Mouse (Mus musculus): ENCODE data around the gene Camta1.

Camta1 gene

DNA sequence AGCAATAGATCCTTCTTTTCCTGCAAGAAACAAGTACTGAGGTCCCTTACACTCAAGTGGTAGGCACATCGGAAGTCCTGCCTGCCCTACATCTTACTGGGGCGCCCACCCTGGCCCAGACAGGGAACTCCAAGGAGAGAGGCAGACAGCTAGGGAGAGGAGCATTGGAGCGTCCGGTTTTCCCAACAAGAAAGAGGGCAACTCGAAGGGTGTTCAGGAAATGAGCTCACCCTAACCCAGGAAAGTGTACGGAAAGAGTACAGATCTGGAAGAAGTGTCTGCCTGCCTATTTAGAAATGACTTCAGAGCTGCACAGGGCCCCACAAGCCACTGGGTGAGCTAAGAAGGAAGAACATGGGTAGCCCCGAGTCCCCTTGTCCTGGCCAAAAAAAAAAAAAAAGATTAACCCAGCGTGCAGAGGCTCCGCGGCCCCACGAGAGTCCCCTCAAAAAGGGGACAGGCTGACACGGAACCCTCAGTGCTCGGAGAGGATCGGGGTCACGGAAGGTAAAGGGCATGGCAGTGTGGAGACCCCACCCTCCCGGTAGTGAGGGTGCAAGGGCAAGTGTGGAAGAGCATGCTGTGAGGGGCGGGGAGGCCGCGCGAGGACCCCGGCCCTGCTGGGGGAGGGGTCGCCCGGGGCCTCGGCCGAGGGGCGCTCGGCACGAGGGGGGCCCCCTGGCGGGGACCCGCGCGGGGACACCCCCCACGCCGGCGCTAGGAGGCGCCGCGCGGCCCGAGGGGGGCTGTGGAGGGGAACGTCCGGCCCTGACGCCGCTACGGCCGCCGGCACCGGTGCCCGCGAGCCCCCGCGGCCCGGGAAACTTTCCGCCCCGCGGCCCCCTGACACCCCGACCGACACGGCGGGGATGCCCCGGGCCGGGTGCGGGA is 990 bp downstream of the Camta1 start:
- peak; percentile 60 for DNase-seq (ENCODE audit: low read depth, low spot score)

DNA sequence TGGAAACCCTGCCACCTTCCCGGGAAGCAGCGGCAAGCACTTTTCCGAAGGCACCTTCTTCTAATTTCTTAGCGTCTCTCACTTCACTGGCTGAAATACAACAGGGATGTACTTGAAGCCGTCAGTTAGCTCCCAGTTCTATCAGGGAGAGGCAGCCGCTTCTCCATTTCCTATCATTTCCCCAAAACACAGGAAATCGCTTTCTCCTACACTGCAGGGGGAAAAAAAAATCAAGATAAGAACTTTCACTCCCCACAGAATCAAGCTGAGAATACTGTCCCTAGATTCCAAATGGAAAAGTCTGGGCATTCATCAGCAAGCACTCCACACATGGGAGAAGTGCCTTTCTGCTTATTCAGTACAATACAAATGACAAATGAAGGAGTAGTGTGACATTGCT is 2.4 kb downstream of the Camta1 start:
- DNase-seq (ENCODE audit: low read depth, low spot score) = no peak

DNA sequence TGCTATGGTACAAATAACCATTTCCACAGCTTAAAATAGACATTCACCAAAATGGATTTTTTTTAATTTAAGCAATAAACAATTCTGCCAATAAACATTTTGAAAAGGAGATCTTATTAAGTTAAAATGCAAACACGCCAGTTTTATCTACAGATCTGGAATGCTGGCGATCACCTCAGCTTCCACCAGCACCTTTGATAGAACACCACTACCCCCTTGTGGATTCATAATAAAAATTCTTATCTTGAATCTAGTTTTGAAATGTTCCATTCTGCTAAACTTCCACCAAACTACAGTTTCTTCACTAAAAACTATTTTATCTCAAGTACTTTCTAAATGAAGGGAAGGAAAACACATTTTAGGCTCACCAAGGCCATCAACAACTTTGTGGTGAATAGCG is 7.7 kb downstream of the Camta1 start:
- peak; percentile 30 for DNase-seq (ENCODE audit: low read depth, low spot score)

DNA sequence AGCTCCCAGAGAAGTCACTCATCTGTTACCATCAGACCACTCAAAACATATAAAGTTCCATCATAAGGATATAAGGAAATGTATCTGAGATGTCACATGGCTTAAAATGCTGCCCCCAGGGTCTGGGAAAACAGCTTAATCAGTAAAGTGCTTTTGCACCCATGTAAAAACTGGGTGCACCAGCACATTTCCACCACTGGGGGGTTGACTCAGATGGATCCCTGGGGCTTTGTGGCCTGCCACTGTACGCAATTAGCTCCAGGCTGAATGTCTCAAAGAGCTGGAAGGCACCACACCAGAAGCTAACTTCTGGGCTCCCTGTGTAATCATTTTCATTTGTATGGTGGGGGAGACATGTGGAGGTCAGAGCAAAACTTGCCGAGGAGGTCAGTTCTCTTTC is 10.5 kb downstream of the Camta1 start:
- DNase-seq (ENCODE audit: low read depth, low spot score) = peak; percentile 60

DNA sequence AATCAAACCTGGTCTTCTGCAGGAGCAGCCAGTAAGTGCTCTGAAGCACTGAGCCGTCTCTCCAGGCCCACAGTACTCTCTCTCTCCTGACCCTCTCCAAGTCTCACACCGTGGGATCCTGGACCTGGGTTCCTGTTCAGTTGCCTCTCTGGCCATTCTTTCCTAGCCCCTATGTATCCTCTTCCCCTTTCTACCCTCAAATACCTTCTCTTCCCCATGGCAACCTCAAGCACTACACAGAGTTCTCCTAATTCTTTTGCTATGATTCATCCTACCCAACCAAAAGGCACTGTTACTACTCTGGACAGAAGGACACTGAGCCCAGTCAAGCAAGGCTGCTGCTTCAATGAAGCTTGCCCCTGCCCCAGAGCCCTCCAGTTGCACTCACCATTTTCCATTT is 19.1 kb downstream of the Camta1 start:
- DNase-seq (ENCODE audit: low read depth, low spot score) = no peak

DNA sequence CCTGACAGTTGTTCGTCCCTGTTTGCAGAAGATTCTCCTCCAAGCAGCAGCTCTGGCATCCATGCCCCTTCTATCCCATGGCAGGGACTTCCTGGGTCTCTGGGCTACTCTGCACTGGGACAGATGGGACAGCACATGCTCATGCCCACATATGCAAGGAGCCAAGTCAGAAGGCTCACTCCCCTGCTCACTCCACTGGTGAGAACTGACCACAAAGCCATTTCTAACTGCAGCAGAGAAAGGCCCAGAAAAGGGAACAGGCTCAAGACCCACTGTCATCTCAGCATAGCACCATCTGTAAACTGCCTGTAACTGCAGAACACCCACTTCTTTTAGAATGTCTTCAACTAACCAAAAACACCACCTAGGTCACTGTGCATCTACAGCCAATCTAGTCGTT is 23.2 kb downstream of the Camta1 start:
- no peak for DNase-seq (ENCODE audit: low read depth, low spot score)

DNA sequence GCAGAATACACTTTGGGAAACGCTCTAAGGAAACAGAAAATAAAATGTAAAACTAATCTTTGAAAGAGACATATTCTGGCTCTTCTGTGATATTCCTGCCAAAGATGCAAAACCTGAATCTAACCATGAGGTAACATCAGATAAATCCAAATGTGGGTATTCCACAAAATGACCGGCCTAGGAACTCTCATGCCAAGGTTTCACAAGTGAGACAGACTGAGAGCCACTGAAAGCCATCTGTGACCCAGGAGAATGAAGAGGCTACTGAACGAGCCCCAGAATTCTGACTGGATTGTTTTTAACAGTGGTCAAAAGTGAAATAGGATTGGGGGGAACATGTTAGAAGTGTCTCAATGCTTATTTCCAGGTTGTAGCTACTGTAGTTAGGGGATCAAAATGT is 25.8 kb downstream of the Camta1 start:
- no peak for DNase-seq (ENCODE audit: low read depth, low spot score)

DNA sequence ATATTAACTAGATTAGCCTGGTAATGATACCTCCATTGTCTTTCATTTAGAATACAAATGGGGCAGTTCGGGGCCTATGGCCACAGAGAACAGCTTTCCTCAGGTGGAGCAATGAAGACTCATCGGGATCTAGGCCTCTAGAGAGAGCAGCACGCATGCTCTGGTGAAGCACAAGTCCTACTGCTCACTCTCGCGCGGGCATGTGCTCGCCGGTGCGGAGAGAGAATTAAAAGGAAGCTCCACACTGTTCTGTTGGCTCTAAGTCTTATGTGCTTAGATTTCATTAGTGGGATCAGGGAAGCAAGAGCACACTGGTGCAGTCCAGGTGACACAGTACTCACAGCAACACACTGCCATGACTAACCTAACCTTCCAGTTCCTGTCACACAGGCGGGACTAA is 27.1 kb downstream of the Camta1 start:
- DNase-seq (ENCODE audit: low read depth, low spot score) = no peak

DNA sequence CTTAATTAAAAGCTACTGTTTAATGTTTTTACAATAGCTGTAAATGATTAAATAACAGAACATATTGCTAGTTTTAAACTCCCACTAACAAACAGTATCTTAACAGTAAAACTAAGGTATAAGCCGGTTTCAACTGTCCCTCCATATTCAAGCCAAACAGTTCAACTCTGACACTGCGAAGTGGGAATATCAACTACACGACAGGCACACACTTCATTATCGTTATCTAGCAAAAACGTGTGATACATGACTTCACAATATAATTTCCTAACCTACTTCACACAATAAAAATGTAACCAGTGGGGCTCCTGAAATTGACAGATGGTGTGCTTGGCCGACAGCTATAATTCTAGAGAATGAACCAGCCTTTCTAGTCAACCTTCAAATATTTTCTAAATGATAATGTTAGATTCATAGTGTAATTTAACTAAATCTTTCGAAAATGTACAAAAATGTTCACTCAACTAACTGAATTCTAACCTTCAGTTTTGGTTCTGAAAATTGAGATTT is 27.7 kb downstream of the Camta1 start:
- no peak for DNase-seq (ENCODE audit: low read depth, low spot score)

DNA sequence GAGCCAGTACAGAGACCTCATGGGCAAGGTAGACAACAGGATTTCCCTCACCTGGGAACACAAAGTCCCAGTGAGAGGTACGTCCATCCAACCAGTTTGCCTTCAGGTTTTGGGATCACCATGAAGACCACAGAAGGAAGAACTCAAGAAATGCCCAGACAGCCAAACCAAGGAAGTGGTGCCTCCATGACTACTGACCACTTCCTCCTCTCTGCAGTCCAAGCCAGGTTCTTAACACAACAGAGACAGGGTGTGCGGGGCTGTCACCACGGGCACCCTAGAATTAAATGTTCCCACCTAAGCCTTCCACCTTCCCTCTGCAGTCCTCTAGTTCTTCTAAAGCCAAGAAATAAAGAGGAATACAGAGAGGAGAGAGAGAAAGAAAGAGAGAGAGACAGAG is 33.8 kb downstream of the Camta1 start:
- DNase-seq (ENCODE audit: low read depth, low spot score) = no peak

DNA sequence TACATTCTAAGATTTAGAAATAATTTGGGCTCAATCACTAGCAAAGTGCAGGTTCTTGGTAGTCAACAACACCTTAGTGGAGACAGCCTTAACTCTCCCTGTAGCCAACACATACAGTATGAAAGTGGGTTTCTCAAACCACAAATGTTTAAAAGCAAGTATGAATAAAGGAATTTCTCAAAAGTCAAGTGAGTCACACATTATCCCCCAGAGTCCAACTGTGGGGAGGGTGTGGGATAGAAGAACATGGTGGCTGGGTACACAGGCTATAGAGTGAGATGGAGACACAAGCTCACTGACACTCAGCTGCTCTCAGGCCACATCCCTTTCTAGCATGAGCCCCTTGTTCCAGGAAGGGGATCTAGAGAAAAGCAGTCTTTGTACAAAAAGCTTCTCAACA is 34.3 kb downstream of the Camta1 start:
- no peak for DNase-seq (ENCODE audit: low read depth, low spot score)

DNA sequence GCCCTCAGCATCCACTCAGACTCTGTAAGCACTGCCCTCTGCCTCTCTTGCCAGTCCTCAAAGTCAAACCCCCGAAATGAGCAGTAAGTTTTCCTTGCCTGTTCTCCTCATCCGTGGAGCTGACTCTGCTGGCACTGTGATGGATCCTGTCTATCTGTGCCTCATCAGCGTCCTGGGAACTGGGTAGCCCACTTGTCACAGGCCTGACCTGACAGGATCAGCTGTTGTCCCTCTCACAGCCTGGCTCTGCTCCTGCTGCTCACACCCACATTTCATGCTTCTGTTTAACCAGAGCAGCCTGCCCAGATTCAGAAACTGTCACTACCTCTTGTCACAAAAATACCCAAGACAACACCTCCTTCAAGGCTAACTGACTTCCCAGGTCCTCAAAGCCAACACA is 37.7 kb downstream of the Camta1 start:
- DNase-seq (ENCODE audit: low read depth, low spot score) = no peak

DNA sequence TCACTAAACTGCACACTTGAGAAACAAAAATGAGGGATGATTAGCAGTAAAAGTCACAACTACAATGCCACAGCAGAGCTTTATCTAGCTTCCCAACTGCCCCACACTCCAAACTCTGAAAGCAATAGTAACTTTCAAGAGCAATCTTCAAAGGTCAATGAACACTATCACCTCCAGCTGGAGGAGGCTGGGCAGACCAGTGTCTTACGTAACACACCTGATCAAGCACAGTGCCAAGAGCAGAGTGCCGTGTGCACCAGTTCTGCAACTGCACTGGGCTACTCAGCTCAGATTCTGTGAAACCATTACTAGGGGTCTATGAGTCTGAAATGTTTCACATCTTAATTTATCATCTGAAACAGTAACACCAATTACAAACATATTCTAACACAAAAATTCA is 38.7 kb downstream of the Camta1 start:
- no peak for DNase-seq (ENCODE audit: low read depth, low spot score)

DNA sequence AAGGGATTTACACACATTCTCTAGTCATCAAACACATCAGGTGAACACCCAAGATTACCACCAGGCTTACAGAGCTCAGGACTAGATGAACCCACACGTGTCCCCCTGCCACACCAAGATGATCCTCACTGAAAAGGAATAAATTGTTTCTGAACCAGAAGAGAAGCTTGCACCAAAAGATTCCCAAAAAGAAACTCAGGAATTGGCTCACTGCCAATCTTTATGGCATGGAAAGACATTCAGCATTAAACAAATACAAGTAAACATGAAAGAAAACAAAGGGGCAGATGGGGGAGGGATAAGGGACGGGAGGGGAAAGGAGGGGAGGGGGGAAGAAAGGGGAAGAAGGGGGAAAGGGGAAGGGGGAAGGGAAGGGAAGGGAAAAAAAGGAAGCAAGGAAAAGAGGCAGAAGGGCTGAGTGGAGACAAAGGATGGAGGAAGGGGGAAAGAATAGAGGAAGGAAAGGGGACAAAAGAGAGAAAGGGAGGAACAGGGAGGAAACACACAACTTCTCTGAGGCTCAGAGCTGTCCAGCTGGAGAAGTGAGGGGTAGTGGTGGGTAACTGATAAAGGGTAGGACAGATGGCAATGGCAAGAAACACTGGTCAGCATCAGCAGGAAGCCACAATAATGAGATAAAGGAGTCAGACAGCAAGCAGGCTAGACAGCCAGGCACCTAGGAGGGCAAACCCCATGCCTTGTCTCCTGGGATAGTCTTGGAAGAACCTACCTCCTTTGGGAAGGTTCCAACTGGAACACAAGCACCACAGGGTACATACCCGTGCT is 43.5 kb downstream of the Camta1 start:
- DNase-seq (ENCODE audit: low read depth, low spot score) = no peak

DNA sequence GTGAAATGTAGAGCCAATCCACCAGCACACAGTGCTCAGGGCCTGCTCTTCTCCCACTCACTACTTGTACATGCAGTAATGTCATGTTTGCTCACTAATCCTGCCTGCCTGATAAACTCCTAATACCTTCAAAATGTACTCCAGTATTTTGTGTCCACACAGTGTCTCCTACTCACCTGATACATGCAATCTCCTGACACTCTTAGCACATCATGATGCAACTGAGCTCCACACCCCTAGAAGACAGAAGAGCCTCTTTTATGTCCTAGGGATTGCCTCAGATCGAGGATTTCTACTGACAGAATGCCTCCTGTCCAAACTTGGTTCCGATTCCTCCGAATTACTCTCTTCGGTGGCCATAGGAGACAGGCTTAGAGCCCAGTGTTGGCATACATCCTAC is 48.0 kb downstream of the Camta1 start:
- no peak for DNase-seq (ENCODE audit: low read depth, low spot score)

DNA sequence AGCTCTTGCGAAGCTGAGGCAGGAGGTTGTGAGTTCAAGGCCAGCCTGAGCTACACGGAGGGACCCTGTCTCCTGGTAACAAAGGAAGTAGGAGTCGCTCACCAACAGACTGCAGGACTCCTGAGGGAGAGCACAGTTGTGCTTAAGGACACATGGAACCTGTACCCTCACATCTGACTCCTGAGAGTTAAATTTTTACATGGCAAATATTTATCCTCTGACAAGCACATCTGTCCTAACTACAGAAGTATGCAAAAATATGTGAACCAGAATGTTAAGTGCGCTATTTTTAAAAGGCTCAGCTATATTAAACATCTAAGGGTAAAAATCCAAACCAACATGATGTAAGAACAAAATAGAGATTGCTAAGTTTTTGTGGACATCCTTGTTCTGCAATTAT is 56.0 kb downstream of the Camta1 start:
- DNase-seq (ENCODE audit: low read depth, low spot score) = no peak

DNA sequence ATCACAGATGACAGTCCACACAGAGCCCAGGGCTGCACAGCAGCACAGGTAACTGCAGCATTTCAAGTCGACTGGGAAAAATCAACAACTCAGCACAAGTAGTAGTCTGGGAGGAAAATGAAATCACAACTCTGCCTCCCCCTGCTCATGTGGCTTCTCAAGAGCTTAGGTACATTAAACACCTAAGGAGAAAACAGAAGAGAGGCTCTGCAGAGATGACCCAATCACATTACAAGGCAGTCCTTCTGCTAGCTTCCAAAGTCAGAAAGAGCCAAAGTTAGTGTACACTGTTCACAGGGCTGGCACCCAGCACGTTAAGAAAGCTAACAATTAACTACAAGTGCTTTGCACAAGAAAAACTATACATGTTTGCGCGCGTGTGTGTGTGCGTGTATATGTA is 56.6 kb downstream of the Camta1 start:
- DNase-seq (ENCODE audit: low read depth, low spot score) = no peak

DNA sequence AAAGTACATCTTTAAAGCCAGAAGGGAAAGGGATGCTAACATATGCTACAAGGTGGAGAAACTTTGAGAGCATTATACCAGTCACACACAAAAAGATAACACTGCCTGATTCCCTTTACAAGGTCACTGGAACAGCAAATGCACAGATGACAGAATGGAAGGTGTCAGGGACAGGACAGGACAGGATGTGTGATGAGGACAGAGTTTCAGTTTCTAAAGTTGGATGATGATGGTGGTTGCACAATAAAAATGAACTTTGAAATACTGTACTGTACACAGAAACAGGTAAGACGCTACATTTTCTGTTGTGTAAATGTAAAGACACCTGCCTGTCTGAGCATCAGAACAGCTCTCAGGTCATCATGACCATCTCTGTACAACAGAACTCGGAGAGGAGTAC is 57.5 kb downstream of the Camta1 start:
- DNase-seq (ENCODE audit: low read depth, low spot score) = no peak

DNA sequence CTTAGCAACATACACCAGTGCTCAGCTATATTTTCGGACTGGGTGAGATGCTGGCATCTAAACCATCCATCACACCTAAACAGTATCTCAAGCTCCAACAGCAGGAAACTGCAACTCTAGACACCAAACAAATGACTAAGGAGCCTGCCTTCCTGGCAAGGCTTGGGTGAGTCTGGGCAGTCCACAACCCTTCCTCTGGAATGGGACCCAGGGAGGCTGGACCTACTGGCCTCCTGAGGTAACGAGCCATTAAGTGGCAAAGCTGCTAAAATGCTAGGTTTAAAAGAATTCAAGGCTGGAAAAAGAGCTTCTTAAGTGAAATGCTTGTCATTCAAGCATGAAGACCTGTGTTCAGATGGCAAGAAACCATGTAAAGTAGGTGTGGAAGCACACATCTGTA is 63.0 kb downstream of the Camta1 start:
- DNase-seq (ENCODE audit: low read depth, low spot score) = no peak

DNA sequence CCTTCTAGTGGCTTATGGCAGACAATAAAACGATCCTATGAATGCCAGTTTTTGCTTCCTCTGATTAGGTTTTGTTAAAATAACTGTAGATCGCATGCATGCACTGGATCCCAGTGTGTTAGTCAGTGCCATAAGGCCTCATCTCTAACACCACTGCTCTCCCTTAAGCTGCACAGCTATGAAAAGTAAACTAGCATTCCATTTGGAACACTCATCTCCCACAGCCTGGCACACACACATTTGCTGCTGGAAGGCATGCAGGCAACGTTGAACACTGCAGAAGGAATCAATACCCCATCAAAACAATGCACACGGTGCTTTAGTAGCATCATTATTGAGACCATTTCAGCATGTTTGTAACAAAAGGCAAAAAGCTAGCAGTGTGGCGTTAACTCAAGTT is 68.0 kb downstream of the Camta1 start:
- DNase-seq (ENCODE audit: low read depth, low spot score) = no peak

DNA sequence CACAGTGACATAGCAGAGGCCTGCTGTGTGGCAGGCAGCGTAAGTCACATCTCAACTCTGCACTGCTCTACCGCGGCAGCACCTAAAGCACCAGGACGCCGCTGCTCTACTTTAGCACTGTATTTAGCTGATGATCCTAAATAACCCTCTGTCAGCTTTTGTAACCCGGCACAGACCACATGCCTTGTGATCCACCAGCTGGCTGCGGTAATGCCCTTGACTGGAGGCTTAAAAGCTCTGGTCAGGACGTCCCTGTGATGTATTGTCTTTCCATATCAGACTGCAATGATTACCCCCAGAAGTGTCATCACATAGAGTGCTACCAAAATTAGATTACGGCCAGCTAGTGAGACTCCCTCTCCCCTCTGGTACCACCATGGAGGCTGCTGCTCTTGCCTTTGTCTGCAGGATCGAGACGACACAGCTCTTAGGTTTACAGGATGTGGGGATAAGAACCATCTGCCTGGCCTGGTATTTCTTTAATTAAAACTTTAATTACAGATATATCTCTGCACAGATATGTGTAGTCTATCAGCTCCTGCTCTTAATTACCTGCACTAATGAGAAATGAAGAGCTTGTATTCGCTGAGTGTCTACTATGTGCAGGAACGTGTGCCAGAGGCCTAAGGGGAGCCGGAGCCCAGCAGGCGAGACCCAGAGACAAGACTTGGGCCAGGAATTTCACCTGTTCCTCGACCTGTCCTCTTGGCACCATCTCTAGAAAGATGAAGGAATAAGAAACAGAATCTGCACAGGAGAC is 74.5 kb downstream of the Camta1 start:
- DNase-seq (ENCODE audit: low read depth, low spot score) = no peak

DNA sequence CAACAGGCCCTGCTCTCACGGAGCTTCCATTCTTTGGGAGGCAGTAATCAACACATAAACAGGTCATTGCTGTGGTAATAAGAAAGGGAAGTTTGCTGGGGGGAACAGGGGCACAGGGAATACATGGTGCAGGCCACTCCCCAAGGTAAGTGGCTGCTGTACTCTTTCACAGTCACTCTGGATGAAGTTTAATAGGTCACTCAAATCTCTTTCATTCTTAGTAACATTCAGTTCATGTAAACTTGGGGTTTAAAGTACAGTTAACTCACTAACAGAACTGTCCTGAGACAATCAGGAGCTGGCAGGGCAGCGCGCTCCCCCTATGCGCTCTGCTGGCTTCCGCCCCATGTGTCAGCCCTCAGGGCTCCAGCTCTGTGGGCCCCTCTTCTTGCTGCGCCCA is 81.2 kb downstream of the Camta1 start:
- DNase-seq (ENCODE audit: low read depth, low spot score) = no peak
